Mouse (Mus musculus) spleen, adult 2 months (tissue): ENCODE results near the gene Six3. TPM values are rescaled to one million over a fixed set of nuclear protein-coding genes. Genes with fewer than 3 reads are reported as not detected.

ENCODE experiments used
- DNase-seq, 2 experiments: peaks; one replicate each; pipeline versions ENCODE4 v3.0.0 to v3.0.0-alpha.2; 2012 to 2021; ENCODE audit warnings: low spot score in 2 of 2, low read depth in 1 of 2
- H3K27ac ChIP-seq: fragments of 200-500 bp; 2 replicates; pipeline ENCODE4 v1.5.1; 2012; ENCODE audit warnings: low read length, inconsistent platforms; ENCODE audit not compliant: insufficient read depth
- H3K27me3 ChIP-seq: fragments of 200-500 bp; 2 replicates; pipeline ENCODE4 v1.6.1; 2012; ENCODE audit warnings: mild to moderate bottlenecking, moderate library complexity, low read length, inconsistent platforms; ENCODE audit not compliant: control insufficient read depth, insufficient read depth
- H3K36me3 ChIP-seq: fragments of 200-500 bp; 2 replicates; pipeline ENCODE4 v1.6.1; 2012; ENCODE audit warnings: mild to moderate bottlenecking, low read length, inconsistent platforms; ENCODE audit not compliant: control insufficient read depth, insufficient read depth
- H3K4me1 ChIP-seq: fragments of 200-500 bp; 2 replicates; pipeline ENCODE4 v1.6.1; 2011; ENCODE audit warnings: inconsistent platforms; ENCODE audit not compliant: control insufficient read depth, insufficient read depth, insufficient read length
- H3K4me3 ChIP-seq: fragments of 200-500 bp; 2 replicates; pipeline ENCODE4 v1.5.1; 2011; ENCODE audit warnings: mild to moderate bottlenecking, inconsistent platforms; ENCODE audit not compliant: insufficient read depth, insufficient read length; ENCODE audit errors: extremely low read depth
- CTCF ChIP-seq: fragments of 200-500 bp; IDR thresholded peaks from 2 replicates; pipeline ENCODE4 v1.5.1; 2011; ENCODE audit warnings: mild to moderate bottlenecking, inconsistent platforms; ENCODE audit not compliant: insufficient read depth, insufficient read length, insufficient replicate concordance; ENCODE audit errors: extremely low read depth
- POLR2A ChIP-seq: fragments of 200-500 bp; IDR thresholded peaks from 2 replicates; pipeline ENCODE4 v1.6.1; 2011; ENCODE audit warnings: low read depth, low read length, inconsistent platforms
- WGBS: fragments of 180-500 bp; shearing (Covaris S2); methylation state at CpG from one replicate; pipeline ENCODE4 v1.1.7; 2018; 5-methylcytosine and 5-hydroxymethylcytosine counted together
- polyA plus RNA-seq: library from polyadenylated mRNA; depleted of rRNA; stranded (reverse); fragments of >200 nt; gene quantifications from 2 replicates; pipeline ENCODE4 v1.2.3, GENCODE M21; 2012

Gene Six3
- polyA plus RNA-seq, 1 experiment = 0.13 TPM

DNA sequence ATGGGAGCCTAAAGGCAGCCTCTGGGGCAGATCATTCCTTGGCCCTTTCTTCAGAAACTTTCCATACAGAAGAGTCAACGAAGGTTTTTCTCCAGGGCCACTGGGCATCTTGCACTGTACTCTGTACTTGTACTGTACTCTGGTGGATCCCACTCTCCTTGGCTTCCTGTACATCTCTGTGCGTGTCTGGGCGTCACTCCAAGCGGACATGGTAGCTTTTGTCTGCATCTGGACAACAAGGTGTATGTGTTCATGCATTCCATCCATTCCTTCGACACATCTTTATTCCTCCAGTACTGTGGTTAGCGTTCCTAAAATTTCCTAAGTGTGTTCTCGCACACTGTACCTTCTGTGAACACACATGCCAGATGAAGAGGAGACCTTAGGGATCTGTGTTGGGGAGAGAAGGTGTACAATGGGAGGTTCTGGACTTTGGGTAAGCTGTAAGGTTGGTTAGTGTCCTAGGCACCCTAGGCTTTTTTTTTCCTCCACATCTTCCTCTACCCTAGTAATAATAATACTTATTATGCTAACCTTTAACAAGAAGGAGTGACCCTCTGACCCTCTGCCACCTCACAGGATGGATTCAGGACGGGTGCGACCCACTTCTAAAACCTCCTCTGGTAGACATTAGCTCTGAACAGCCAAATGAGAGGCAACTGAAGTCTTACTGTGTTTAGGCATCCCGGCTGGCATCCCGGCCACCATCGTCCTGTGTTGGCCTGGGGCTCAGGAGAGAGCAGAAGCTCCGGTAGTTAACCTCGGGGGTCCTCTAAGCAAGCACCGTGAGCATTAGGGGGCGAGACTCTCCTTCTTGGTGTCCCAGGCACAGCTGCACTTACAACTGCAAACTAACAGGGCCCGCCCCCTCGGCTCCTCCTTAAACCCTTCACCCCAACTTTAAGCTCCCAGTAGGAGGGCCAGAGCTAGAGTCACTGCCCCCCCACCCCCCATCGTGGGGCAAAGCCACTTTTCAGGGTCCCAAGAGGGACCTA, 1.6 kb upstream of the Six3 start:
- no peak for DNase-seq
- Histone ChIP-seq H3K4me3 (no peak overlapping the region), H3K36me3 (no peaks in the 10 kb centered on the region), H3K27ac (no peak overlapping the region), H3K27me3 (peaks cover 34% of the 10 kb centered on the region), H3K4me1 (no peaks in the 10 kb centered on the region)
- TF ChIP-seq POLR2A (no peak), CTCF (no peak)
- WGBS = 11% methylated on average over 19 of the region's 19 CpGs

DNA sequence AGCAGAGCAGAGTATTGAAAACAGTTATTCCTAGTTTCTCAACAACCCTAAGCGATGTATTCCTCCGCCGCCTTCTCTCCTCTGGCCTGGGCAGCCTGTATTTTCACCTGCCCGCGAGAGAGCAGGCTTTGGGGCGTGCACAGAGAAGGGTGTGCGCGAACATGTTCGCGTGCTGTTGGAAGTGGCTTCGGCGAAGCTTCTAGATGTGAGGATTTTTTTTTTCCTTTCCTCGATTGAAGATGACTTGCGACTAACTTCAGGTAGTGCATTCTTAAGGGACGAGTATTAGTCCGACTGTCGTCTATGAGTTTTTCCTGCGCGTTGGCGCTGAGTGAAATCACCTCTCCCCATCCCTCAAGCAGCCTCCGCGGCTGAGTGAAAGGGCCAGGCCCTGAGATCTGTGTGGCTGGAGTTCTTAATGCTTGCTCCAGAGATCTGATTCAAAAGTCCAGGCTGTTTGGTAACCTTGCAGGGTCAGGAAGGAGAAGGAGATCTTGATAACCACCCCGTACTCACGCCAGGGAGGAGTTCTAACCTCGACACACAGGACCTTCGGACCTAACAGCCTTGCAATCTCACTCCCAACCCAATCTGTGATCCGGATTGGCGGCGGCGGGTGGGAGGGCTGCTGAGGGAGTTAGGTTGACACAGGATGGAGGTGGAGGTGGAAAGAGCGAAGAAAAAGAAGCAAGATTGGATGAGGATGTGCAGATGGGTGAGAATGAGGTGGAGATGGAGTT, 712 bp upstream of the Six3 start:
- TF ChIP-seq POLR2A = no peak
- no peak for TF ChIP-seq CTCF
- 7% methylated on average over 31 of the region's 31 CpGs for WGBS
- H3K36me3 ChIP-seq = no peaks in the 10 kb centered on the region
- H3K4me1 ChIP-seq = no peaks in the 10 kb centered on the region
- H3K27me3 ChIP-seq = peaks cover 35% of the 10 kb centered on the region
- DNase-seq = no peak
- H3K27ac ChIP-seq = no peak overlapping the region
- H3K4me3 ChIP-seq = no peak overlapping the region

DNA sequence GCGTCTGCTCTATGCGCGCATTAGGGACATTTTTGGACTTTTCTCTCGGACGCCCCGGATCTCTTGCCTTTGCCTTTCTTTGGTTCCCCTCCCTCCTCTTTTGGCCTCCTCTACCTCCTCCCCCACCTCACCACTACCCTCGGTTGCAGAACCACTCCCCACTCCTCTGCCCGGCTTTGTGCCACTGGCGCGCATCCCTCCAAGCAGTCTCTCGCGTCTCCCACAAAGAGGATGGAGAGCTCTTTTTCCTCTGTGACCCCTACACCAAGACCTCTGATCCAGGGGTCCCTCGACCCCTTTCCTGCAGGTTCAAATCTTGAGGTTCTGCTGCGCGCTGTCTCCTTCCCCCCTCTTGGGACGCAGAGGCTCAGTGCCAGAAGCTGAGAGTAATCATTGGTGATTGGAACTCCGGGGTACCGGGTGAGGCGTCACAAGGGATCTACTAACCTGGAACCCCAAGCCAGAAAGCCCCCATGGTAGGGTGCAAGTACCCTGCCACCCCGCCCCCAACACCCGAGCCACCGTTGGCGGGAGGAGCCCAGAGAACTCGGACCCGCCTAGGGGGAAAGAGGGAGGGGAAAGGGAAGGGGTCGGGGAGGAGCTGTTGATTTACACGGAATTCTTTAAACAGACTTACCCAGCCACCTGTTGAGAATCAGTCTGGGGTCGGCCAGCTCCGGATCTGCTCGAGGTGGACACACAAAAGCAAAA, 758 bp downstream of the Six3 start:
- TF ChIP-seq CTCF (no peak), POLR2A (no peak)
- Histone ChIP-seq H3K4me1 (no peaks in the 10 kb centered on the region), H3K27ac (no peak overlapping the region), H3K36me3 (no peaks in the 10 kb centered on the region), H3K27me3 (peaks cover 34% of the 10 kb centered on the region), H3K4me3 (no peak overlapping the region)
- WGBS = 6% methylated on average over 30 of the region's 30 CpGs
- DNase-seq = no peak

DNA sequence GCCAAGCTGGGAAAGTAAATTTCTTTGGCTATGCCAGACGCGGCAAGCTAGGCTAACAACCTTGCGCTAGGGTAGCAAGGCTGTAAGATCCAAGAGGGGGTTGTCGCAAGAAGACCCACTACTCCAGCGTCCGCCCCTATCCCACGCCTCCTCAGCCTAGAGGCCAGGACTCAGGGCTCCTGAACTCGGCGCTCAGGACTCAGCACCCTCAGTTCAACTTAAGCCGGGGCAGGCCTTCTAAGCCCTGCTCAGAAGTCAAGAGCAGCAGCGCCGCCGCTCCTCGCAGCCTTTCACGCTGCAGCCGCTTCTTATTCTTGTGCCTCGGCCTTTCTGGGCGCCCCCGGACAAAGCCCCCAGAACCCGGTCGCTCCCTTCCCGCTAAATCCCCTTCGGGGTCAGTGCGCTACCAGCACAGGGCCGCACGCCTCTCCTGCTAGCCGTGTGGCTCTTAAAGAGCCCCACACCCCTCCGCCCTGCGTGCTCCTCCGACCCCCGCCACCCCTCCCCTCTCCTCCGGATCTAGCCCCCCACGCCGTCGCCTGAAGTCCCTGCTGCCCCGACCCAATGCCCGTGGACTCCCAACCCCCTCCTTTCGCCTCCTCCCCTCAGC, 1.4 kb downstream of the Six3 start:
- H3K27me3 ChIP-seq = peaks cover 37% of the 10 kb centered on the region
- H3K27ac ChIP-seq = no peak overlapping the region
- no peak for DNase-seq
- no peaks in the 10 kb centered on the region for H3K4me1 ChIP-seq
- H3K36me3 ChIP-seq = no peaks in the 10 kb centered on the region
- no peak overlapping the region for H3K4me3 ChIP-seq
- WGBS = 7% methylated on average over 38 of the region's 38 CpGs
- TF ChIP-seq POLR2A = no peak
- no peak for TF ChIP-seq CTCF

DNA sequence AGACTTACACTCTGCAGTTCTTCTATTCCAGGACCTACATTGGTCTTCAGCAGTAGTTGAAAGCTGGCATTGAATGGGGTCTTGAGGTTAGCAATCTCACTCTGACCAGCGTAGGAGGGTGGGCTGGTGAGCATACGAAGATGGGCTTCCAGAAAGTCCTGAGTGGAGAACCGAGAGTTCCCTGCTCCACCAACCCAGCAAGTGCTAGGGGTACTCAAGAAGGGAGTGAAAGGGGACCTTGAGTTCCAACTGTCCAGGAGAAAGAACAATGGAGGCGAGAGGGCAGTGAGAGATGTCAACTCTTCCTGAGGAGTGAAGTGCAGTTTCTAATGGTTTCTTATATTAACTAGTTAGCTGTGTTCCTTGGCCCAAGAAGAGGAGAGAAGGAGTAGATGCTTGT, 2.2 kb downstream of the Six3 start:
- Histone ChIP-seq H3K27ac (no peak overlapping the region), H3K27me3 (peaks cover 39% of the 10 kb centered on the region), H3K4me1 (no peaks in the 10 kb centered on the region), H3K4me3 (no peak overlapping the region), H3K36me3 (no peaks in the 10 kb centered on the region)
- 10% methylated on average over 4 of the region's 4 CpGs for WGBS
- TF ChIP-seq POLR2A (no peak), CTCF (no peak)
- no peak for DNase-seq
